Mouse (Mus musculus) heart, embryonic 16.5 days (tissue): ENCODE results near the gene Fam160b1. TPM values are rescaled to one million over a fixed set of nuclear protein-coding genes. Genes with fewer than 3 reads are reported as not detected.
A peak's percentile ranks its signal among the peaks of the same experiment; 100 is the strongest.

Source experiments
- ATAC-seq: fragments of 200-750 bp; cut with Nextera tagmentation; replicated peaks from 2 replicates; pipeline ENCODE4 v1.8.0; 2017; ENCODE audit warnings: moderate number of reproducible peaks; ENCODE audit not compliant: insufficient read depth, low FRiP score; ENCODE audit errors: extremely low read depth
- H3K27ac ChIP-seq: fragments of 300-500 bp; sonication (generic); 2 replicates; pipeline ENCODE4 v1.5.1; 2014; ENCODE audit warnings: mild to moderate bottlenecking, low read length, control low read depth, moderate library complexity
- H3K27me3 ChIP-seq: fragments of 300-500 bp; sonication (generic); 2 replicates; pipeline ENCODE4 v1.6.1; 2014; ENCODE audit warnings: low read length, mixed read lengths; ENCODE audit not compliant: control insufficient read depth, insufficient read depth
- H3K36me3 ChIP-seq: fragments of 300-500 bp; sonication (generic); 2 replicates; pipeline ENCODE4 v1.6.1; 2014; ENCODE audit not compliant: control insufficient read depth, insufficient read depth
- H3K4me1 ChIP-seq: fragments of 300-500 bp; sonication (generic); 2 replicates; pipeline ENCODE4 v1.6.1; 2014; ENCODE audit warnings: low read length, mixed read lengths; ENCODE audit not compliant: control insufficient read depth, insufficient read depth
- H3K4me2 ChIP-seq: fragments of 300-500 bp; sonication (generic); 2 replicates; pipeline ENCODE4 v1.6.1; 2014; ENCODE audit warnings: low read depth, mild to moderate bottlenecking, control low read depth, low read length
- H3K4me3 ChIP-seq: fragments of 300-500 bp; sonication (generic); 2 replicates; pipeline ENCODE4 v1.5.1; 2014; ENCODE audit warnings: mild to moderate bottlenecking, control low read depth, low read length
- H3K9ac ChIP-seq: fragments of 300-500 bp; sonication (generic); 2 replicates; pipeline ENCODE4 v1.6.1; 2014; ENCODE audit warnings: low read length, control low read depth
- H3K9me3 ChIP-seq: fragments of 300-500 bp; sonication (generic); replicated peaks from 2 replicates; pipeline ENCODE4 v1.6.1; 2016; ENCODE audit warnings: low read length; ENCODE audit not compliant: control insufficient read depth
- WGBS: fragments of 180-500 bp; shearing (Covaris S2); extraction: QIAGEN DNeasy Blood & Tissue Kit; methylation state at CpG from one replicate; pipeline ENCODE4 v1.1.7; 2014; 5-methylcytosine and 5-hydroxymethylcytosine counted together
- polyA plus RNA-seq: library from polyadenylated mRNA; unstranded; fragments of >200 nt; fragmentation: Nextera tagmentation; extraction: Ambion mirVana; gene quantifications from 2 replicates; pipeline ENCODE4 v1.2.1, GENCODE M21; 2015

Gene Fam160b1
- polyA plus RNA-seq, 1 experiment from 2014 or later, result 10.0 TPM

DNA sequence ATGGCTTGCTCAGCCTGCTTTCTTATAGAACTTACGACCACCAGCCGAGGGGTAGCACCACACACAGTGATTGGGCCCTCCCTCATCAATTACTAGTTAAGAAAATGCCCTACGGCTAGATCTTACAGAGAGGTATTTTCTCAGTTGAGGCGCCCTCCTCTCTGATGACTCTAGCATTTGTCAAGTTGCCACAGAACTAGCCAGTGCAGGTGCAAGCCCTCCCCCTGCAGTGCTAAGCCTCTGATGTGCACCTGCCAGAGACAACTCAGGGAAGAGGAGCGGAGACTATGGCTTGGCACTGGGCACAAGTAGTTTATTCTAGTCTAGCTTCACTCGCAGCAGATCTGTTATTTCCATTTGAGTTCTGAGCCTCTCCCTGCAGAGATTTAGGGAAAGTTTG lies 71.0 kb downstream of the Fam160b1 start:
- Histone ChIP-seq H3K36me3 (no peaks in the 10 kb centered on the region), H3K27me3 (no peaks in the 10 kb centered on the region), H3K4me3 (no peak overlapping the region), H3K9me3 (no peaks in the 10 kb centered on the region), H3K4me1 (no peaks in the 10 kb centered on the region), H3K9ac (no peak overlapping the region), H3K27ac (no peak overlapping the region), H3K4me2 (no peak overlapping the region)
- 64% methylated on average over 6 of the region's 6 CpGs for WGBS
- peak; percentile 63 for ATAC-seq

DNA sequence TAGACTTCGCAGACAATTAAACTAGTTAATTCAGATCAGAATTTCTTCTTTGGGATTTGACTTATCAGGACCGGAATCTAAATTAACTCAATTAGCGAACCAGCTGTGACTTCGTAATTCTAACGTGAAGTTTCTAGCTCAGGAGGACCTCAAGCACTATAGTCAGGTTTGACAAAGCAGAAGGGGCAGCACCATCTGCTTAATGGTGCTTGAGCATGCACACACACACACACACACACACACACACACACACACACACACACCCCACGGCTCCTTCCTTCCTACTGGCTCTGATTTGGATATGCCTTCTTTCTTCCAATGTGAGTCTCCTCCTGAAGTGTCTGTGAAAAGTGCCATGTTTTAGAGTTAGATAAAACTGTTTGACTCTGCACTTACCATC lies 73.5 kb downstream of the Fam160b1 start:
- 78% methylated on average over 6 of the region's 6 CpGs for WGBS

DNA sequence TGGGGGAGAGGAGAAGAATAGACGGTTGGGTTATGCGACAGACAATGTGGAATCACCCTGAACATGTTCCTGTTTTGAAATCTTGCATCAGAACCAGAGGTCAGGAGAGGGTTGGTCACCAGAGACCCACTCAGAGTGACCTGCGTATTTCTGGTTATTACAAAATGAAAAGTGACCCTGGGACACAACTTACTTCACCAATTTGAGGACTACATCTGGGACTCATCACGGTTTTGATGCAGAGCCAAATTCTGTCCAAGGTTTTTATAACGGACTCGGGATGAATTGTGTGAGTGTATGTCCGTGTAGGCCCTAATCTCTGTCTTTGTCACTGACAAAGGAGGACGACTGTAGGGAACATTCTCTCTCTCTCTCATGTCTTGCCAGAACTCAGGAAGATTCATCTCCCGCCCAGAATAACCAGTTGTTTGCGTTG lies 76.1 kb downstream of the Fam160b1 start:
- Histone ChIP-seq H3K4me1 (no peaks in the 10 kb centered on the region), H3K4me3 (no peak overlapping the region), H3K36me3 (no peaks in the 10 kb centered on the region), H3K9ac (no peak overlapping the region), H3K27ac (no peak overlapping the region), H3K4me2 (no peak overlapping the region), H3K9me3 (no peaks in the 10 kb centered on the region), H3K27me3 (no peaks in the 10 kb centered on the region)
- WGBS, result 59% methylated on average over 10 of the region's 10 CpGs
- ATAC-seq, result no peak

More for the DNA sequence above, 73.5 kb downstream of the Fam160b1 start:
- H3K27ac ChIP-seq, result no peak overlapping the region
- H3K4me3 ChIP-seq, result no peak overlapping the region
- H3K4me1 ChIP-seq, result no peaks in the 10 kb centered on the region
- no peaks in the 10 kb centered on the region for H3K9me3 ChIP-seq
- no peaks in the 10 kb centered on the region for H3K27me3 ChIP-seq
- no peak overlapping the region for H3K4me2 ChIP-seq
- H3K9ac ChIP-seq, result no peak overlapping the region
- no peak for ATAC-seq
- no peaks in the 10 kb centered on the region for H3K36me3 ChIP-seq

GRCm38 (mm10) chr19:57437042-57437441 lies 76.6 kb downstream of the Fam160b1 start:
- no peak overlapping the region for H3K4me3 ChIP-seq
- no peak for ATAC-seq
- H3K9ac ChIP-seq, result no peak overlapping the region
- no peaks in the 10 kb centered on the region for H3K4me1 ChIP-seq
- H3K9me3 ChIP-seq, result no peaks in the 10 kb centered on the region
- no peak overlapping the region for H3K4me2 ChIP-seq
- H3K27ac ChIP-seq, result no peak overlapping the region
- 71% methylated on average over 7 of the region's 7 CpGs for WGBS
- no peaks in the 10 kb centered on the region for H3K36me3 ChIP-seq
- no peaks in the 10 kb centered on the region for H3K27me3 ChIP-seq

Other genes with a start within 250 kb of the Fam160b1 start
- 72.6 and 76.3 TPM in 2 replicates for gene Ablim1, start 45.8 kb upstream of the Fam160b1 start, polyA plus RNA-seq
- gene Trub1, start 92.2 kb downstream of the Fam160b1 start, polyA plus RNA-seq, result 10.2 and 10.7 TPM in 2 replicates